ENCODE assay signal across 8 mouse cellular contexts in the genomic region with DNA sequence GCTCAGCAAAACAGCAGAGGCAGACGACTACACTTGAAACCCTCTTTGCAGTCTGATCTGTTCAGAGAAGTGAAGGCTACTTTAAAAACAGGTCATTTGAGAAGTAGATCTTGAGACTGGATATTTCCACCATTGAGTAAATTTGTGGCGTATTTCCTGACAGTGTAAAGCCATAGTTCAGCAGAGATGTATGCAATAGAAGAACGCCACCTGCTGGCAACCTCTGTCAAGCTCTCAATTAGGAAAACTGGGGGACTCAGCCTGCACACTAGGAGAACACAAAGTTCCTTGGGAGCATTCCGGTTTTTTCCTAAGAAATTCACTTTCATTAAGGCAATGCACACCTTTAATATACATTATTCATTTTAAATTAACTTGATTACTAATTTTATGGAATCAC. TPM values are rescaled to one million over a fixed set of nuclear protein-coding genes. Genes with fewer than 3 reads are reported as not detected.
A peak's percentile ranks its signal among the peaks of the same experiment; 100 is the strongest.
DNase-seq lines count a peak whose midpoint lies in the region; TF ChIP-seq lines count a peak whose summit lies in the region.

No protein-coding gene starts in this region.

- H3K27ac ChIP-seq in gastrocnemius, adult 2 months = no peak overlapping the region
- H3K27ac ChIP-seq in small intestine, adult 2 months (ENCODE audit: insufficient read depth, low read depth, low read length) = no peak overlapping the region

- peaks cover 6% of the 10 kb centered on the region; the same call in 1 of the 2 replicates for H3K27me3 ChIP-seq in small intestine, adult 2 months (ENCODE audit: control insufficient read depth, insufficient read depth, low read length)

- H3K36me3 ChIP-seq in small intestine, adult 2 months (ENCODE audit: control insufficient read depth, insufficient read depth, low read length) = no peaks in the 10 kb centered on the region

- H3K4me3 ChIP-seq in gastrocnemius, adult 2 months = peak overlapping the region; percentile 62
- H3K4me3 ChIP-seq in small intestine, adult 2 months (ENCODE audit: low read depth, low read length) = no peak overlapping the region

- H3K4me1 ChIP-seq in small intestine, adult 2 months (ENCODE audit: control insufficient read depth, insufficient read depth, insufficient read length, low read length) = no peaks in the 10 kb centered on the region

- peak; percentile 88 for TF ChIP-seq CTCF in gastrocnemius, adult 2 months (IDR thresholded peaks at IDR 0.05)
- TF ChIP-seq CTCF in small intestine, adult 2 months (IDR thresholded peaks at IDR 0.05; ENCODE audit: extremely low read depth, insufficient read length, insufficient replicate concordance, low read depth, low read length) = 0 out of 2 replicates have a peak, but pooled peaks have one; percentile 14

- TF ChIP-seq POLR2A in small intestine, adult 2 months (IDR thresholded peaks at IDR 0.05; ENCODE audit: low read depth, low read length) = no peak

- WGBS in small intestine, adult 2 months = 14% methylated on average over 4 of the region's 4 CpGs

- intact Hi-C loops in heart, postnatal 25 days (cut with DNase I) = loop anchor here (5.0 kb wide), 3 partner anchors 379 to 559 kb away; no protein-coding TSS in a partner anchor
- intact Hi-C loops in gastrocnemius, adult 2 months (cut with DNase I) = loop anchor here (2.0 to 5.0 kb wide), 4 partner anchors 232 to 559 kb away; no protein-coding TSS in a partner anchor

- DNase-seq in heart, adult 8-10 months (ENCODE audit: low spot score) = peak; percentile 33
- no peak for DNase-seq in heart, postnatal 25 days (ENCODE audit: low spot score)
- DNase-seq in Muller cell, postnatal 12 days (ENCODE audit: inconsistent ontology term) = peak; percentile 52
- peak; percentile 40 to 76 for DNase-seq in cerebellum, postnatal 25 days
- DNase-seq in gastrocnemius, adult 2 months = peak; percentile 68
- peak; percentile 63 for DNase-seq in layer of hippocampus, adult 9-10 months (ENCODE audit: low spot score)
- DNase-seq in lung, postnatal 36 days = peak; percentile 79

RNA-seq across cellular contexts. Expression of gene Wdr41, which starts 34.9 kb away (rescaled TPM):
- total RNA-seq in heart, adult 8-10 months (2022) = 10 to 100 TPM; 17.7 to 20.3 (median 19.6) TPM
- total RNA-seq in heart, postnatal 25 days (2021) = 10 to 100 TPM; 14.6 to 16.7 TPM
- total RNA-seq in gastrocnemius, adult 2 months (2021) = 10 to 100 TPM; 15.6 to 16.1 TPM
- polyA plus RNA-seq in small intestine, adult 2 months (2012; rRNA removed) = 3.4 and 5.9 TPM in 2 replicates
